Mouse (Mus musculus) CH12.LX (cell line): Measurements from ENCODE around the gene Gm20388. TPM values are rescaled to one million over a fixed set of nuclear protein-coding genes. Genes with fewer than 3 reads are reported as not detected.

Experiments
- DNase-seq: peaks from one replicate; pipeline ENCODE4 v3.0.0-alpha.2; 2013; ENCODE audit errors: extremely low read depth
- H3K27ac ChIP-seq: 2 replicates; pipeline ENCODE4 v1.5.1; 2012; ENCODE audit warnings: low read depth, mild to moderate bottlenecking, control low read depth, moderate library complexity; ENCODE audit not compliant: insufficient read depth
- H3K27me3 ChIP-seq: replicated peaks from 2 replicates; pipeline ENCODE3; 2012; ENCODE audit warnings: inconsistent platforms
- H3K36me3 ChIP-seq, 2 experiments: replicated peaks in 1 of 2; 2 replicates each; pipeline versions ENCODE3 to v1.6.1; 2012; ENCODE audit warnings: inconsistent platforms in 1 of 2, low read length in 1 of 2, mild to moderate bottlenecking in 1 of 2, mixed read lengths in 1 of 2, moderate library complexity in 1 of 2; ENCODE audit not compliant: control insufficient read depth in 1 of 2, insufficient read depth in 1 of 2
- H3K4me1 ChIP-seq, 2 experiments: 2 replicates each; pipeline ENCODE4 v1.6.1; 2012; ENCODE audit warnings: inconsistent platforms in 1 of 2, moderate library complexity in 1 of 2; ENCODE audit not compliant: insufficient read depth in 2 of 2, control insufficient read depth in 1 of 2
- H3K4me2 ChIP-seq: 2 replicates; pipeline ENCODE4 v1.6.1; 2012; ENCODE audit warnings: low read depth, mild to moderate bottlenecking, control low read depth; ENCODE audit not compliant: poor library complexity, insufficient read depth, severe bottlenecking
- H3K4me3 ChIP-seq, 3 experiments: fragments of 150-350 bp in 1 of 3; sonication (generic) in 1 of 3; replicated peaks in 1 of 3; 2 replicates each; pipeline versions ENCODE3 to v1.5.1; 2011 to 2012; ENCODE audit warnings: low read depth in 2 of 3, low read length in 2 of 3, mild to moderate bottlenecking in 2 of 3, moderate library complexity in 2 of 3, control low read depth in 1 of 3, improper control_type of control experiment in 1 of 3, inconsistent platforms in 1 of 3, mixed read lengths in 1 of 3; ENCODE audit not compliant: poor library complexity in 1 of 3
- H3K79me2 ChIP-seq: replicated peaks from 2 replicates; pipeline ENCODE4 v1.6.1; 2012; ENCODE audit warnings: mild to moderate bottlenecking, moderate library complexity; ENCODE audit not compliant: control insufficient read depth, poor library complexity, insufficient read depth, severe bottlenecking; ENCODE audit errors: extremely low read depth
- H3K9ac ChIP-seq: 2 replicates; pipeline ENCODE4 v1.6.1; 2012; ENCODE audit warnings: low read depth, mild to moderate bottlenecking, control low read depth, moderate library complexity; ENCODE audit not compliant: insufficient read depth
- H3K9me3 ChIP-seq: replicated peaks from 2 replicates; pipeline ENCODE3; 2012; ENCODE audit warnings: low read length, inconsistent platforms, mixed read lengths
- BHLHE40 ChIP-seq: IDR thresholded peaks from 2 replicates; pipeline ENCODE4 v1.6.1; 2011; ENCODE audit warnings: mild to moderate bottlenecking, low read depth, low read length, improper control_type of control experiment
- CHD2 ChIP-seq: IDR thresholded peaks from 2 replicates; pipeline ENCODE4 v1.6.1; 2011; ENCODE audit warnings: low read length, improper control_type of control experiment
- CTCF ChIP-seq, 2 experiments: IDR thresholded peaks in 1 of 2; conservative IDR thresholded peaks in 1 of 2; 2 replicates each; pipeline ENCODE4 v1.5.1; 2011 to 2012; ENCODE audit warnings: low read depth in 2 of 2, low read length in 2 of 2, improper control_type of control experiment in 1 of 2, inconsistent platforms in 1 of 2, mild to moderate bottlenecking in 1 of 2, moderate library complexity in 1 of 2
- E2F4 ChIP-seq: IDR thresholded peaks from 2 replicates; pipeline ENCODE4 v1.6.1; 2011; ENCODE audit warnings: low read depth, low read length, improper control_type of control experiment; ENCODE audit not compliant: insufficient replicate concordance
- ELF1 ChIP-seq: IDR thresholded peaks from 2 replicates; pipeline ENCODE4 v1.6.1; 2014; ENCODE audit warnings: low read depth, mild to moderate bottlenecking, inconsistent platforms, low read length, improper control_type of control experiment
- HCFC1 ChIP-seq: IDR thresholded peaks from 2 replicates; pipeline ENCODE4 v1.6.1; 2012; ENCODE audit warnings: low read depth, mild to moderate bottlenecking, inconsistent platforms, low read length, improper control_type of control experiment
- IRF4 ChIP-seq: IDR thresholded peaks from 2 replicates; pipeline ENCODE4 v1.6.1; 2014; ENCODE audit warnings: low read depth, mild to moderate bottlenecking, inconsistent platforms, low read length, improper control_type of control experiment
- JUN ChIP-seq: IDR thresholded peaks from 2 replicates; pipeline ENCODE4 v1.6.1; 2011; ENCODE audit warnings: low read depth, mild to moderate bottlenecking, low read length, improper control_type of control experiment, moderate library complexity; ENCODE audit not compliant: insufficient read depth
- KAT2A ChIP-seq: IDR thresholded peaks from 2 replicates; pipeline ENCODE4 v1.6.1; 2012; ENCODE audit warnings: low read length, improper control_type of control experiment, inconsistent platforms; ENCODE audit not compliant: insufficient replicate concordance
- MAZ ChIP-seq: IDR thresholded peaks from 2 replicates; pipeline ENCODE4 v1.6.1; 2012; ENCODE audit warnings: low read depth, mild to moderate bottlenecking, inconsistent platforms, low read length, improper control_type of control experiment, moderate library complexity
- NELFE ChIP-seq: IDR thresholded peaks from 2 replicates; pipeline ENCODE4 v1.6.1; 2011; ENCODE audit warnings: low read depth, low read length, improper control_type of control experiment
- PAX5 ChIP-seq: IDR thresholded peaks from 2 replicates; pipeline ENCODE4 v1.6.1; 2012; ENCODE audit warnings: low read length, inconsistent platforms, mixed read lengths
- RAD21 ChIP-seq: IDR thresholded peaks from 2 replicates; pipeline ENCODE4 v1.6.1; 2011; ENCODE audit warnings: low read depth, mild to moderate bottlenecking, low read length, improper control_type of control experiment, moderate library complexity
- SMC3 ChIP-seq: IDR thresholded peaks from 2 replicates; pipeline ENCODE4 v1.6.1; 2011; ENCODE audit warnings: low read depth, low read length, improper control_type of control experiment
- ZC3H11A ChIP-seq: IDR thresholded peaks from 2 replicates; pipeline ENCODE4 v1.6.1; 2012; ENCODE audit warnings: low read depth, mild to moderate bottlenecking, inconsistent platforms, low read length, improper control_type of control experiment
- ZNF384 ChIP-seq: IDR thresholded peaks from 2 replicates; pipeline ENCODE4 v1.6.1; 2012; ENCODE audit warnings: low read depth, low read length, improper control_type of control experiment, inconsistent platforms
- dilution Hi-C: fragments of 300-500 bp; cut with MboI; formaldehyde crosslinking; loops from 2 replicates; pipeline ENCODE4 v1.14.3; 2020; ENCODE audit warnings: low sequenced_read_pairs; ENCODE audit not compliant: extremely low pct_unique_long_range_greater_than_20kb, extremely low pct_ligation_motif_present
- in situ Hi-C: fragments of 300-500 bp; cut with MboI; formaldehyde crosslinking; loops from 3 replicates; pipeline ENCODE4 v1.14.3; 2019; ENCODE audit warnings: low sequenced_read_pairs, low pct_ligation_motif_present, low pct_unique_long_range_greater_than_20kb, mixed read lengths
- polyA plus RNA-seq: library from polyadenylated mRNA; unstranded; fragments of >175 nt; gene quantifications from 2 replicates; pipeline ENCODE4 v1.2.1, GENCODE M21; 2012; ENCODE audit warnings: low read depth; ENCODE audit not compliant: insufficient read length
- total RNA-seq, 2 experiments: library from RNA; depleted of rRNA; stranded (reverse); fragments of 300-350 nt in 1 of 2; fragments of >200 nt in 1 of 2; gene quantifications; 2 replicates each; pipeline ENCODE4 v1.2.3; 2012 to 2014

Gm20388 gene
- total and polyA plus RNA-seq, 3 experiments = 14.8 to 26.3 (median 22.2) TPM

DNA sequence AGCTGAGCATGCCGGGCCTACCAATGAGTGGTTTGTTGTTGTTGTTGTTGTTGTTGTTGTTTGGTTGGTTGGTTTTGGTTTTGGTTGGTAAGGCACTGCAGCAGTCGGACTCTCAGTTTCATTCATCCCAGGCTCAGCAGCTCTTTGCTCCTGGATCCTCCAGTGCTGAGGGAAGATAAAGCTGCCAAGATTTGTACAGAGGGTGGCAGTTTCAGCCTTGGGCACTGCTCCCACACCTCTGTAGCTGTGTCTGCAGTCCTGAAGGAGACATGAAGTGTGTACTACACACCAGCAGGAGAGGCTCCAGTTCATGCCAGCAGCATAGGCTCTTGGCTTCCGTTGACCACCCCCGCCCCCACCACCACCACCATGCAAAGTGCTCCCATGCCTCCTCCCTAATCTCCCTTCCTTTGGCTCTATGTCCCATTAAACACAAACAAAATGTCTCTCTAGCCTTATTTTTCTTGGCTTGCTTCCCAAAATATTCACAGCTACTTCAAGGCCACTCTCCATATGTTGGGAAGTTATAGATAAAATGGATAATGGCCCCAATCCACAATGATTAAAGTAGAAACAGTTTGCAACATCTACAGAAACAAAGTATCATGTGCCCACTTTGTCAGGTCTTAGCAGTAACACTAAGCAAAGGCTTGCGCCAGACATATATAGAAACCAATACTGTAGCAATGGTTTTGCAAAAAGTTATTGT, 3740.9 kb downstream of the Gm20388 start:
- no peaks in the 10 kb centered on the region for H3K79me2 ChIP-seq
- TF ChIP-seq CHD2 = no peak
- TF ChIP-seq JUN = no peak
- no peak for TF ChIP-seq HCFC1
- TF ChIP-seq IRF4 = no peak
- TF ChIP-seq PAX5 = no peak
- TF ChIP-seq RAD21 = no peak
- TF ChIP-seq ELF1 = no peak
- no peak for TF ChIP-seq ZC3H11A
- TF ChIP-seq NELFE = no peak
- TF ChIP-seq BHLHE40 = no peak
- TF ChIP-seq MAZ = no peak
- H3K4me2 ChIP-seq = no peak overlapping the region
- peaks cover 4 to 6% of the 10 kb centered on the region in 2 experiments for H3K4me1 ChIP-seq
- no peak for DNase-seq
- peaks cover 6% of the 10 kb centered on the region for H3K9me3 ChIP-seq
- no peak overlapping the region for H3K9ac ChIP-seq
- H3K27ac ChIP-seq = no peak overlapping the region
- dilution Hi-C loops (no loop called here), in situ Hi-C loops (loop anchor here (5.0 kb wide), 1 partner anchor 116 kb away; no protein-coding TSS in a partner anchor)
- no peaks in the 10 kb centered on the region for H3K36me3 ChIP-seq
- no peak overlapping the region for H3K4me3 ChIP-seq
- H3K27me3 ChIP-seq = peaks cover 68% of the 10 kb centered on the region

DNA sequence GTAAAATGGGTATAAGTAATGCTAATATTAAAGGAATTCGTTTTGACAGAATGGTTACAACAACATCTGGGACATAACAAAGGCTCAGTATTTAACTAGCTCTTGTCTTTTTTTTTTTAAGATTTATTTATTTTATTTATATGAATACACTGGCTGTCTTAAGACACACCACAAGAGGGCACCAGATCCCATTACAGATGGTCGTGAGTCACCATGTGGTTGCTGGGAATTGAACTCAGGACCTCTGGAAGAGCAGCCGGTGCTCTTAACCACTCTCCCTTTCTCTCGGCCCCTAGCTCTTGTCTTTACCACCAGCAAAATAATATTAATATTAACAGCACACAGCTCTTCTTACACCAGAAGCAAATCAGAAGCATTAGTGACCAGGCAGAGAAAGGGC, 3742.0 kb downstream of the Gm20388 start:
- H3K9me3 ChIP-seq = peaks cover 6% of the 10 kb centered on the region
- dilution Hi-C loops = no loop called here
- peaks cover 3% of the 10 kb centered on the region in 2 experiments; a peak in 1 of 4 replicates for H3K4me1 ChIP-seq
- H3K79me2 ChIP-seq = no peaks in the 10 kb centered on the region
- H3K9ac ChIP-seq = no peak overlapping the region
- DNase-seq = no peak
- no peak overlapping the region for H3K4me2 ChIP-seq
- no peak overlapping the region for H3K27ac ChIP-seq
- in situ Hi-C loops = loop anchor here (5.0 kb wide), 1 partner anchor 115 kb away; no protein-coding TSS in a partner anchor
- TF ChIP-seq KAT2A (no peak), RAD21 (peak; percentile 4), ZNF384 (no peak), E2F4 (no peak), CTCF (conservative IDR thresholded peaks at IDR 0.05 in 1 of 2, IDR thresholded peaks at IDR 0.05 in 1 of 2; ENCODE audit: low read depth in 2 of 2, low read length in 2 of 2) (peak in 1 of 2 experiments; percentile 38; a peak in 2 of 4 replicates), SMC3 (peak; percentile 14; the same call in 1 of the 2 replicates)
- peaks cover 60% of the 10 kb centered on the region for H3K27me3 ChIP-seq
- no peak overlapping the region for H3K4me3 ChIP-seq
- H3K36me3 ChIP-seq = no peaks in the 10 kb centered on the region
